Mouse (Mus musculus) frontal cortex, adult (tissue): ENCODE results near the gene Epha4.

Experiments used
- ATAC-seq: cut with Nextera tagmentation; 2 replicates; pipeline ENCODE4 v1.9.2; 2017; ENCODE audit warnings: mild to moderate bottlenecking, moderate library complexity, mixed read lengths; ENCODE audit not compliant: low TSS enrichment

The Epha4 gene

DNA sequence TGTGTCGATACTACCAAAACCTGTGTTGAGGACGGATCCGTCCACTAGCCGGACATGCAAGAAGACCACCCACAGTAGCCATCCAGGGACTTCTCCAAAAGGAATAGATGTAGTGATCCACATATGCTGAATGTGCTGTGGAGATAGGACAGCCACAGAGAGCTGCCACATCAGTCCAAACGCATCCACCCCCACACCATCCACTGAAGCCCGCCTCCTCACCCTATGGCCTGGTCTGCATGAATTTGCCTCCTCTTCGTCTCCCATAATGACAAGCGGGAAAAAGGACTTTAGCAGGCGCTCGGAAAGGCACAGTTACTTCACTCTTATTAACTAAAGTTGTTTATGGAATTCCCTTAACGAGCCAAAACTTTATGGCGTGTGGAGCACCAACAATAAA is 68.5 kb downstream of the Epha4 start:
- peak; percentile 71 for ATAC-seq

DNA sequence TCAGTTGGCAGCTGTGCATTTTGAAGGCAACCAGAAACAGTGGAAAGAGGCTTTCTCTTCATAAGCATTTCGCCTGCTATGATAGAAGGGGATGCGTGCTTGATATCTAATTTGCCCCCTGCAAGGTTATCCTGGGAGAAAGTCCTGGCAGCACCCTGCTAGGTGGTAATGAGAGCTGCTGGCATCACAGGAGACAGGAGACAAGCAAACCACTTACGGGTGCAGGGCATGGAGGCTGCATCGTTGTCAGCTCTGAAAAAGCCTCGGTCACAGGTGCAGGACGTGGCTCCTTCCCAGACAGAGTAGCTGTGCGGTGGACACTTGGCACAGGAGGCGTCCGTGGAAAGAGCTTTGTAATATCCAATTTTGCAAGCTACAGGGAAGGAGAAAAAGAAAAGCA is 70.2 kb downstream of the Epha4 start:
- ATAC-seq, result no peak

DNA sequence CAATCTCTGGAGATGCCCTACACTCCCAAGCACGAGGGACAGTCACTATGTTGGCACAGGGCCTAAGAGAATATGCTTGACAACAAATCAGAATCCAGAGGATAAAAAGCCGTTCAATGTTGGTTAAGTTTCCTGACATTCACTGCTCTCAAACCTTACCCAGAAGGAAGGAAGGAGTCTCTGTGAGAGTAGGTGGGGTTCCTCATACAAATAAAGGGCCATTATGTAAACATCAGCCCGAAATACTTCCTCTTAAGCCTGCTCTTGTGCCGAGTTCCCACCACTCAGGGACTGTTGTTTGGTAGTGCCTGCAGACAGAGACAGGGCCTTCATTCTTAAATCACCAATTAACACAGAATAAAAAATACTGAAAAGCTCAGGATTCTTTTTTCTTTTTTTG is 72.9 kb downstream of the Epha4 start:
- ATAC-seq, result peak; percentile 21; the same call in 1 of the 2 replicates

DNA sequence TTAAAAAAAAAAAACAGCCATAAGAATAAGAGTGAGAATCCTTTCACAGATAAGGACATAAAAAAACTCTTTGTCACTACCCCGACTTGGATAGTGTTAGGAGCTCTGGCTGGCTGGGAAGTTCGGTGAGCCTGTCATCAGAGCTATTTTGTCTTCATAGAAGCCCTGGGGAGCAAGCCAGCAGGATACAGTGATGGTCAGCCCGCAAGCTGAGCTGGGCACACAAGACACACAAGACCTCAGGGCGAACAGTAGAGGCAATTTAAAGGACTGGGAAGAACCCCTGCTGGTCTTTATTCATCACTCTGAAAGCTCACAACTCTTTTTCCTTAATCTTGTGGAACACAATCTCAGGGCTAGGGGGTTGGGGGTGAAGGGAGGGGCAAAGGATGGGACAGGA is 73.5 kb downstream of the Epha4 start:
- no peak for ATAC-seq

DNA sequence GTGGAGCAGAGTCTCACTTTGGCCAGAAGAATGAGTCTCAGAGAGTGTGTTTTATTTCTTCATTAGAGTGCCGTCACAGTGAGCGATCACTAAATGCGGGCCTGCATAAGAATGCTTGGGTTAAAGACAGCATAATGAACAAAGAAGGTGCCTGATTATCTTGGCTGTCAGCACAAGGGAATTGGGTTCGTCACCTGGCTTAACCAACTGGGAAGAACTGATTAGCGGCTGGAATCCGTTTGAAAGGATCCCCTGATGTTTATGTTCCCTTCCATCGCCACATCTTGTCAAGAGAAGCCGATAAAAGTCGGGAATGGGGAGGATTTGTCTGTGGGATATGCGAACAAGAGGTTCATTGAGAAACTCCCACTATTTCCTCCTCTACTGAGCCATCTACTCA is 74.4 kb downstream of the Epha4 start:
- ATAC-seq, result no peak

DNA sequence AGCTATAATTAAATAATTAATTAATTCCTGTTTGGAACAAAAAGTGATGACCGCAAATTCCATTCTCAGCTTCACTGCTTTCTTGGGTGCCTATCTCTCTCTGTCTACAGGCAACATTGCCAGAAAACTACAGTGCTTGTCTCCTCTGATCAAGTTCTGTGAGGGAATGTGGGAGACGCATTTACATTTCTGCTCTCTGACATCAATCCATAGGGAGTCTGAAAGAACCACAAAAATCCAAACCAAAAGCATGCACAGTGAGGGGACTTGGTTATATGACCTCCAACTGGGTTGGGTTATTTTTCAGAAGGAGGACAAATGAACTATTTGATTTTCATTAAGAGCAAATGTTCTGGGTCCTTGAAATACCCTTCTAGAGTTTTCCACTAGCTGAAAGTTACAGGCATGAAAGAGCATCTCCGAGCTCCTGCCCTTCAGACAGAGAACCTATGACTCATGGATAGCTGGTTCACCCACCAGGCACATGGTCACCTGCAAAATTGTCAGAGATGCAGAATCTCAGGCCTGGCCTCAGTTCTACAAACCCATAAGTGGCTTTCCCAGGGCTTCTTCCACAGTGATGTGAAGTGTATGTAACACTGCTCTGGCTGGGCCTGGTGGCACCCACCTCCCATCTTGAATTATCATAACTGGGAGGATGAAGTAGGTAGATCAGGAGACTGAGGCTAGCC is 75.4 kb downstream of the Epha4 start:
- ATAC-seq, result no peak

DNA sequence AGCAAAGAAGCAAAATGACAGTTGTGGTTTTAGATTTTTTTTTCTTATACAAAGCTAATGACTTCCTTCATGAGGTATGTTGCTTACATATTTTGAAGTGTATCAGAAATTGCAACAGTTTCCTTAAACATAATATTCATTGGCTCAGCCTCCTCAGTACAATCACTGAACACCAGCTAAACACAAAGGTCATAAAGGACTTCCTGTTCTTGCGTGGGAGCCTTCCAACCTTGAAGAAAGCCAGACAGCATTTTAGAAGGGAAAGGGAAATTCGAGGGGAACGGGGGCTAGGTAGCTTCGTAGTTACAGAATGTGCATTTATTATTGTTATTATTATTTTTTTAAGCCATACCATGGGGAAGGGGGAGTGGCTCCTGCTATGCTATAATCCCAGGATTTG is 76.2 kb downstream of the Epha4 start:
- no peak for ATAC-seq

DNA sequence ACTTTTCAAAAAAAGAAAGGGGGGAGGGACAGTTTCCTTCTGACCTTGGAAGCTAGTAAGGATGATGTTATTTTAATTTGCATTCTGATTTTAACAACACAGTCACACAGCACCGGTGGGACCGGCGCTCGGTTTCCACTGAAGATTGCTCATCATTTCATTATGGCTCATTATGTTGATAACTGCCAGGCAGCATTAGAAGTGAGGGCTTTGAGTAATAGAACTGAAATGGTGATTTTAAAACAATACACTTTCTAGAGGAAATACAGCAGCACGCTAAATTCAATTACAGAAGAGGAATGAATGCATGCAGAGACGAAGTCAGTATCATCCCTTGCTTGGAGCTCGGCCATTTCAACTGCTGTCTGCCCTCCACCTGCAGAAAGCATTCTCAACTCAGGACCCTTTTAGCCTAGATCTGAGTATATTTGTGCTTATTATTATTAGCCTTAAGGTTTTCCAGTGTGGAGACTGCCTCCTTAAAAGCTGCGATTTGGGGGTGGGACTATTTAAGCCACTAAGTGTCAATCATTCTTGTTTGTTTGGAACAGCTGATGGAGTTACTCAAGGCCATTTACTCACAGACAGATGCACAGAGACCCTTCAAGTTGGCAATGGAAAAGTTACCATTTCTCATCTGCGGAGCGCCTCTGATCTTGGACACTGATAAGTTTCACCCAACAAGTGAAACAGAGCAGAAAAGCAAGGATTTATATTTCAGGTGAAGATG is 76.8 kb downstream of the Epha4 start:
- no peak for ATAC-seq

DNA sequence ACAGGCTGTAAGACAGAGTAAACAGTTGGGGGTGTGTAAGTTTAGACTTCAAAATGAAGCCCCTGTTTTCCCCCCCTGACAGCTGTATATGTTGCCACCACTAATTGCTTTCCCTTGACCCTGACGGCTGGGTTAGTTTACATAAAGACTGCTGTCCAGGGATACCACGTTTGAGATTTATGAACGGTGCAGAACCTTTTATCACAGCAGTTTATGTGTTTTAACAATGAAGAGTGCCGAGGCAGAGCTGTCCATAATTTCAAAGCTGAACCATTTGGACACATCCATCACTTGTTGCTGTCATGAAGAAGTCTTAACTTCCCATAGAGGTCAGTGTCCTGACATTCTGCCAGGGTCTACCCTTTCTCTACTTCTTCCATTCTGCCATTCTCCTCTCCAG is 79.8 kb downstream of the Epha4 start:
- ATAC-seq, result no peak

DNA sequence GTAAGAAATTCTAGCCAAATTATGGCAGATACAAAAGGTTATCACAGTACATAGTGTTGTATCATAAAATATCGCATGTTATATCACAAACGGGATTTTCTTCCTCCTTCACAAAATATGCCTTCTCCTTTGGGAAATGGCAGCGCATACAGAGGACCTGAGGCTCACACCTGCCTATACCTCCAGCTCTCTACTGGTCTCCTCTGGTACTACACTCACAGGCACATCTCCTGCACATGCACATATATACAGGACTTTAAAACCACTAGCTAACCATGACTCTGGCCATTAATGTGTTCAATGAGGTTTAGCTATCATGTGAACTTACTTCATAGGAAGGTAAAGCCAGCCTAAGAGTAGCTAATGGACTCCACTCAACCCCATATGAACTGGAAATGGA is 81.7 kb downstream of the Epha4 start:
- no peak for ATAC-seq

DNA sequence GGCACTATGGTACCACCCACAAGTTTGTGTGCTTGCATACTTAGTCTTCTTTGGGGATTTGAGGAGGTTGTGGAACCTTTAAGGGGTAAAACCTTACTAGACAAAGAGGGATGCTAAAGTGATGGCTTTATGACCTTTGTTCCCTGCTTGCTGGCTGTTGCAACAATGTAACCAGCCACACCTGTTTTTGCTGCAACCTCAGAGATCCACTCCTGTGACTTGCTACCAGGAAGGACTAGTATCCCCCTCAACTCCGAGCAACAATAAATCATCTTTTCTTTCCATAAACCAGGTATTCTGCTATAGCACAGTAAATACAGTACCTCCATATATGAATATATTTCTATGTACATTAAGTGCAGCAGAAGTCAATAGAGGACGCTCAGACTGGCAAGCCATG is 82.4 kb downstream of the Epha4 start:
- ATAC-seq, result no peak

DNA sequence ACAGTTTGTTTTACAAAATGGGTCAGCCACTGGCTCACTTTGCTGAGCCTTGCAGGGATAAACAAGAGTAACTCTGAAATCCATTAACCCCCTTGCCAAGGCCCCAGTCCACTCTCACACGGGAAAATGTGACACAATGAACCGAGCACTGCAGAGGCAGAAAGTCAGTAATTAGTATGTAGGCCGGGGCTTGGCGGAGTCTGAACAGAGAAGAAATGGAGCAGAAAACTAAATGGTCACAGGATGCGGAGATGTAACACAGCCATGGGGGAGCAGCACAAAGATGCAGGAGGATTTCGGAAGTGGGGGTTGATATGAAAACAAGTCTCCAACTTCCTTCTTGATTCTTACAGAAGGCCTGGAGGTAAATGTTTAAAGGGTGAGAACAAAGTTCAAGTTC is 85.7 kb downstream of the Epha4 start:
- 0 out of 2 replicates have a peak, but pooled peaks have one; percentile 18 for ATAC-seq

DNA sequence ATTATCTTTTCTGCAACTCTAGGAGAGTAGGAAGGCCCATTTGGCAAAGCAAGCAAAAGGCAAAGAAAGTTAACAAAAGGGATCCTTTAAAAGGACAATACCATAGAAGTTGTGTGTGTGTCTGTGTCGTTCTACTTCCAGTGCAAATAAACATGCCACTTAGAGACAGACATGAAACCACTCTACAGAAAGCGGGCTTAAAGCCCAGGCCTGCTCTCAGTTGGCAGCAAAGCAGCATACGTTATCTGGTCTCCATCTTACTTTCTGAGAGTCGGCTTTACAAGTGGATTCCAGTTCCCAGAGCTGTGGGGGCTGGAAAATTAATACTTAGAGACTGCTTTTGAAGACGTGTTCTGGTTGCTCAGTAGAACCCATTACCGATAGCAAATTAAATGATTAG is 87.9 kb downstream of the Epha4 start:
- no peak for ATAC-seq

DNA sequence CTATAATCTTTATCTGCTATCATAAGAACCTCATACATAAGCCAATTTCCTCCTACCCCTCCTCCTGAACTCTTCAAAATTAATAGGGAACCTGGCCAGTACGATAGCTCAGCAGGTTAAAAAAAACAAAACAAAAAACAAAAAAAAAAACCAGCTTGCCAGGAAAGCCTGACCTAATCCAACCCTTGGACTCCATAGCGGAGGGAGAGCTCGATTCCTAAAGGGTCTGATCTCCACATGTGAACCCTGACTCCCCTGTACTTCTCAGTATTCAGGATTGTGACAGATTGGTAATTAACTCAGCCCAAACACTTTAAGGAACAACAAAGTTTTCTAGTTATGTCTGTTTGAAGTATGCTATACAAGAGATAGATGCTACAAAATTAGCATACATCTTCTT is 89.7 kb downstream of the Epha4 start:
- no peak for ATAC-seq

DNA sequence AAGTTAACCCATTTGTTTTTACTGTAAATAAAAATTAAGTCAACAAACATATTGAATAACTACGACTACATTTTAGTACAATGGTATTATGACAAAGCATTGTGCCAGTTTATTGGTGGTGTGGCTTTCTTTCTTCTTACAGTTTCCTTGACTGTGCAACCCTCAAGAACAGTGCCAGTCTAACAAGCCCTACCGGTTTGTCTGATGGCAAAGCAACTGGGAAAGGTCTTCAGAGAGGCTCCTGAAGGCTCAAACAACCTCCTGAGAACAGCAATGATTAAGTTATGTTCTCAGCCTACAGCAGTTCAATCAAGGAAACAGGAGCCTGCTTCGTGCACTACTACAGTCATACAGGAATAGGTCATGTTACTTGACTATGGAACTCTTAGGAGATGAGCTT is 93.8 kb downstream of the Epha4 start:
- no peak for ATAC-seq

DNA sequence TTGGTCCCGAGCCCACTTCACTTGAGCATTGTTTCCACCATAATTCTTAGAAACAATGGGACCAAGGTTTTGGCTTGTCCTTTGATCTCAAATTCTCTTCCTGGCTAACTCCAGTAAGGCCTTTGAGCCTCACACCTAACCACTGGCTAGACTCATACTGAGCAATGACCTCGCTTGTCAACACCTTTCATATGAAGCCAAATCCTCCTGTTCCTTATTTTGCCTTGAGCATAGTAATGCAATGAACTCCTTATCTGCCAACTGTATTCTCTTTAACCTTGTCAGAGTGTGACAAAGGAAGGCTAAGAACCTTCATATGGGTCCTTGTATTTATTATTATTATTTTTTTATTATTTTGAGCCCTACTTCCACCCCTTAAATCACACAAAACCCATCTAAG is 94.5 kb downstream of the Epha4 start:
- no peak for ATAC-seq

DNA sequence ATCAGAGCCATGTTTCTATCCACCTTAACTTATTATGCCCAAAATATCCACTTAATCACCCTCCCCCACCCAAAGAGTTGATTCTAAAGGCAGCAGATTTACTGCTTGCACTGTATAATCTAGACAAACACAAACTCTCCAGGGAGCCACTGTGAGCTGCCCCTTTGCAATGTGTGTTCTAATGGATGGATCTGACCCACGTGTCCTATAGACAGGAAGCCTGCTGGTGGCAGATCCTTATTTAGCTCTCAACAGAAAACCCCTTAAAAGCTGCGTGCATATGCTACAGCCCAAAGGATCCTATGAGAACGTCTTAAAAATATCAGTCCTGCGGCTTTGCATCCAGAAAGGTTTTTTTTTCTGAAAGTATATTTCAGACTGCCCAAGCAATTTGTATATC is 98.0 kb downstream of the Epha4 start:
- ATAC-seq, result no peak

DNA sequence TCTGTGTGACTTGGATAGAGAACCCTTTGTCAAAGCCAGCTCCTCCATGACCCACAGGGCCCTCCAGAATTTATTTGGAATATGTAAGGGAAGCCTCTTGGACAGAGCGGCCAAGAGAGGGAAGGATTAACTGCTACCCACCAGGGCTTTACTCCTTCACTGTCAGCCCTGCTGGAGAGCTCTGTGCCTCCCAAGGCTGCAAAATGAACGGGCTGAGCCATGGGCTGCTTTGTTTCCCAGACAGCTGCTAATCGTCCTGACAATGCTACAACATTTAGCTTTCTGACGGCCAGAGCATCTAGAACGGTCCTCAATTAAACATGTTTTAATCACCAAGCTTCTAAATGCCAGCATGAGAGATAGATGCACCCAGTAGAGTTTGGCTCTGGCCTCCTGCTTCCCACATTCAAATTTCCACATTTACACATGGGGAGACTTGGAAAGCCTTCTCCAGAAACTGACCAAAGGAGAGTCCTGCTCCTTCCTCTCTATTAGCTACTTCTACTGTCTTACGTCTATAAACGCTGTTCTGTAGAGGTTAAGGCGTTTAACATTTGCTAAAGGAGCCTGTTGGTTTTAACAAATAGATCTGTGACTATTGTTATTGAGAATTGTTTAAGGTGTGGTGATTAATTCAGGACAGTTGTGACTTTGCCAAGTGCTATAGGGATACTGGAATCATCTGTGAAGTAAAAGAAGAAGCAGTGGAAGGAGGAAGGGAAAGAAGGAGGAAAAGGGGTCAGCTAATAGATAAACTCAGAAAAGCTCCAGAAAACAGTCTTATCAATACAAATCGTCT is 101.8 kb downstream of the Epha4 start:
- ATAC-seq, result no peak

DNA sequence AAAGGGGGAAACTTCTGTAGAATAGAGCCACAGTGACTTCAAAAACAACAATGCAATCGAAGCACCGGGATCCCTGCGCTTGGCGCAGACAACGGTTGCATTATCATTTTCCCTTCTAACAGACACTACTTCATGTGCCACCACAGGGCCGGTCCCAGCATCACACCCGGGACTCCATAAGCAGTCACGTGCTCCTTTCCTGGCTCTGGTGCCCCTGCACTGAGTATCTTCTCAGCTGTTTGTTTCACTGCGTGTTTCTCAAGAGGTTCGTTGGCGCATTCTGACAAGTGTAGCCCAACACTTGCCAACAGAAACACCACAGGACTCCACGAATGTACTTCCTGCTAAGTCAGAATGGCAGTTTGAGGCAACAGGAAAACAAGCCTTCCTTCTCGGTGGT is 102.6 kb downstream of the Epha4 start:
- no peak; the same call in 1 of the 2 replicates for ATAC-seq

DNA sequence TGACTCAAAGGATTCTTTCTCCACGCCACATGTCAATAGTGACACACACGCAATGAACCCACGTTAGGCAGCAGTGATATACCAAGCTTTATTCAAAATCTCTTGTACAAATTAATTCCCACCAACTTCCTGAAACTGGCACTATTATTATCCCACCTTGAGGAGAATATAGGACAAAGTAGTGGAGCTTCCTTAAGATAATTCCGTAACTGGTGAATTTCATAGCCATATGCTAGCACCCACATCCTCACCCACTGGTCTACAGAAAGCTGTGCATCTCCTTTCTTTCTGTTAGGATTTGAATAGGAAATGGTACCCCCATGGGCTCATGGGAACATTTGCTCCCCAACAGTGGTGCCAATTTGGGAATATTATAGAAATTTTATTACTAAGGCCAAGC is 103.7 kb downstream of the Epha4 start:
- peak; percentile 69 for ATAC-seq

DNA sequence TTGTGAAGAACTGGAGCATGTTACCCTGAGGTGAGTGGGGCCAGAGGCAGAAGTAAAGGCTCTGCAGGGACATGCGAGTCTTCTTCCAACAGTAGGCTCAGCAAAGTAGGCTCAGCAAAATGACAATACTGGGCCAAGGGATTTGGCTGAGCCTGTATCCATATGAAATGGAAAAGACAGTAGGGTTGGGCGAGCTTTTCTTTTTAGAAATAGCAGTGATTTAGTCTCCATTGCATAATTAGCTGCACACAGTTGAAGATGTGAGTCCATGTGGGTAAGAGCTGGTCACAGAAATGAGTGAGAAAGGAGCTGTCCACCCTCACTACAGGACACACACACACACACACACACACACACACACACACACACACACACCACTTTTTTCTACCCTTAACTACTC is 104.2 kb downstream of the Epha4 start:
- peak; percentile 44 for ATAC-seq

DNA sequence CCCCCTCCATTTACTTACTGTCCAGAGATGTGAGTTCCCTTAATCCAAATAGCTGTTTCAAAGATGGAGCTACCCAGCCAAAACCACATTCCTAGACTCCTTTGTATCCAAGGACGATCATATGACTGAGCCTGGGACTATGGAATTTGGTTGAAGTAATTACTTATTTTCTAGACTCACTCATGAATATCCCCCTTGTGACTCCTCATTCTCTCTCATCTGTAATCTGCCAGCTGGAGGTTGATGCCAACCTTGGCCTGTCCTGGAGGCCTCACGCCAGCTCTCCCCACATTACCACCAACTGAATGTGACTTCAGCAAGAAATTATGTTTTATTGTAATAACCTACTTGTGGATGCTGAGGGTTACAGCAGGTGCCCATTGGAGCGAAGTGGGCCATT is 104.7 kb downstream of the Epha4 start:
- ATAC-seq, result no peak

DNA sequence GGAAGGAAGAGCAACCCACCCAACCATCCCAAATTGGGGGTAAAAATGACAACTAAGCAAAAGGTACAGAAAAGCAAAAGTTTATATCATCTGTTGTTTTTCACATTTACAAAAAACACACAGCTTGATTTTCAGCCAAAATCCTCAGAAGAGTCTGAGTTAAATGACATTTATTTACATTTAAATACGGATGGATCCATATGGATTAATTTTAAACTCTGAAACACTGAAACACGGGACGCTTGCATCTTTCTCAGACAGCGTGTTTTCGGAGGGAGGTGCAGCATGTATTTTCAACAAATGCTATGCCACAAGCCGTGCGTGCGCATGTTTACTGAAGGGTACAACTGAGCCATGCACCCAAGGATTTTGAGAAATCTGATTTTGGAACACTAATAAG is 105.4 kb downstream of the Epha4 start:
- no peak for ATAC-seq
